Mouse (Mus musculus) forebrain, embryonic 14.5 days (tissue): ENCODE results near the gene Prdm16. TPM values are rescaled to one million over a fixed set of nuclear protein-coding genes. Genes with fewer than 3 reads are reported as not detected.

Experiments used
- ATAC-seq: fragments of 200-750 bp; cut with Nextera tagmentation; 2 replicates; pipeline ENCODE4 v1.8.0; 2017; ENCODE audit warnings: mild to moderate bottlenecking, moderate library complexity
- DNase-seq: peaks from one replicate; pipeline ENCODE4 v3.0.0-alpha.2; 2015; ENCODE audit warnings: low spot score
- H3K27ac ChIP-seq: fragments of 300-500 bp; sonication (generic); 2 replicates; pipeline ENCODE4 v1.5.1; 2014; ENCODE audit warnings: low read depth, mild to moderate bottlenecking, control low read depth, low read length, moderate library complexity
- H3K27me3 ChIP-seq: fragments of 300-500 bp; sonication (generic); replicated peaks from 2 replicates; pipeline ENCODE4 v1.6.1; 2014; ENCODE audit warnings: low read length, control low read depth, mixed read lengths; ENCODE audit not compliant: control insufficient read depth, insufficient read depth
- H3K36me3 ChIP-seq: fragments of 300-500 bp; sonication (generic); 2 replicates; pipeline ENCODE4 v1.6.1; 2014; ENCODE audit warnings: low read length, control low read depth; ENCODE audit not compliant: control insufficient read depth, insufficient read depth
- H3K4me1 ChIP-seq: fragments of 300-500 bp; sonication (generic); 2 replicates; pipeline ENCODE4 v1.6.1; 2014; ENCODE audit warnings: antibody characterized with exemption, low read length, control low read depth; ENCODE audit not compliant: control insufficient read depth, insufficient read depth
- H3K4me2 ChIP-seq: fragments of 300-500 bp; sonication (generic); 2 replicates; pipeline ENCODE4 v1.6.1; 2014; ENCODE audit warnings: mild to moderate bottlenecking, control low read depth, low read length
- H3K4me3 ChIP-seq: fragments of 300-500 bp; sonication (generic); 2 replicates; pipeline ENCODE4 v1.5.1; 2014; ENCODE audit warnings: low read depth, low read length, control low read depth
- H3K9ac ChIP-seq: fragments of 300-500 bp; sonication (generic); 2 replicates; pipeline ENCODE4 v1.6.1; 2014; ENCODE audit warnings: mild to moderate bottlenecking, low read length, control low read depth, moderate library complexity
- H3K9me3 ChIP-seq: fragments of 300-500 bp; sonication (generic); replicated peaks from 2 replicates; pipeline ENCODE4 v1.6.1; 2016; ENCODE audit warnings: low read length, control low read depth, mixed read lengths; ENCODE audit not compliant: control insufficient read depth
- WGBS: fragments of 180-500 bp; shearing (Covaris S2); extraction: QIAGEN DNeasy Blood & Tissue Kit; methylation state at CpG from one replicate; pipeline ENCODE4 v1.1.7; 2014; 5-methylcytosine and 5-hydroxymethylcytosine counted together
- polyA plus RNA-seq: library from polyadenylated mRNA; unstranded; fragments of >200 nt; fragmentation: Nextera tagmentation; extraction: Ambion mirVana; gene quantifications from 2 replicates; pipeline ENCODE4 v1.2.1, GENCODE M21; 2014

Gene Prdm16
- polyA plus RNA-seq, 1 experiment from 2014 or later, result 20.6 TPM

DNA sequence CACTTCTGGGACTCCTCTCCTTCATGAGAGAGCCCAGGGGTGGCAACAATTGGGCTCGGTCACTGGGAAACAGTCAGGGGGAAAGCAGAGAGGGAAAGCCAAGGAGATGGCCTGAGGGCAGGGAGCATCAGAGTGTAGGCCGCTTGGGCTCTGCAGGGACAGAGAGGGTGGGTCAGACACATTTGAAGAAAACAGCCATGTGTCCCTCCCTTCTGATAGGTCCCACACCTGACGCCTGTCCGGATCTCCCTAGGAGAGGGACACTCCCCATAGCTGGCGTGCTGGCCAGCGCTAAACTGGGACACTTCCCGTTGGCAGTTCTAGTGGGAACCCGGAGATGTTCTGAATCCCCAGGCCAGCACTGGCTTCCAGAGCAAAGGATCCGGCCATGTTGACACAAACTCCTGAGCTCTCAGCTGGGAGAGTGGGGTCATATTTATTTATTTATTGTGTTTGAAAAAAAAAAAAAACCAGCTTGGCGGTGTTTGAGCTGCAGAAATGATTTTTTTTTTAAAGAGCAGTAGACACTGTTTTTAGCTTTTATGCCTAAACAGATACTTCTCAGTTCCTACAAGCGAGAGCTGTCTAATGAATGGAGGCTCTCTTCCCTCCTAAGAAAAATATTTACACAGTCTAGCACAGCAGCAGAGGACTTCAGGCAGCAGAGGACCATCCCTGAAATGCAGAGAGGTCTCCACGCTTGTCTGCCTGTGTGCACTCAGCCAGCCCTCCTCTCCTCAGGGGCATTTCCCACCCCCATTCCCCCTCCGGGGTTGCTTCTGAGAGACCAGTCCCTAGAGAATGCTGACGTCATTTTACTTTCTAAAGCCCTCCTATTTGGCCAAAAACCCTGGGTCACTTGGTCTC is 154.7 kb downstream of the Prdm16 start:
- Histone ChIP-seq H3K4me3 (no peak overlapping the region), H3K4me1 (no peaks in the 10 kb centered on the region), H3K9ac (no peak overlapping the region), H3K27ac (no peak overlapping the region), H3K4me2 (no peak overlapping the region), H3K9me3 (no peaks in the 10 kb centered on the region), H3K27me3 (no peaks in the 10 kb centered on the region), H3K36me3 (no peaks in the 10 kb centered on the region)
- ATAC-seq, result no peak
- 75% methylated on average over 14 of the region's 14 CpGs for WGBS
- no peak for DNase-seq

GRCm38 (mm10) chr4:154480544-154481260 is 156.0 kb downstream of the Prdm16 start:
- WGBS, result 73% methylated on average over 9 of the region's 9 CpGs
- Histone ChIP-seq H3K4me2 (no peak overlapping the region), H3K9me3 (no peaks in the 10 kb centered on the region), H3K4me1 (no peaks in the 10 kb centered on the region), H3K9ac (no peak overlapping the region), H3K27me3 (no peaks in the 10 kb centered on the region), H3K36me3 (0 out of 2 replicates have a peak, but pooled peaks cover 2% of the 10 kb centered on the region), H3K27ac (no peak overlapping the region), H3K4me3 (no peak overlapping the region)
- no peak for DNase-seq
- ATAC-seq, result no peak

DNA sequence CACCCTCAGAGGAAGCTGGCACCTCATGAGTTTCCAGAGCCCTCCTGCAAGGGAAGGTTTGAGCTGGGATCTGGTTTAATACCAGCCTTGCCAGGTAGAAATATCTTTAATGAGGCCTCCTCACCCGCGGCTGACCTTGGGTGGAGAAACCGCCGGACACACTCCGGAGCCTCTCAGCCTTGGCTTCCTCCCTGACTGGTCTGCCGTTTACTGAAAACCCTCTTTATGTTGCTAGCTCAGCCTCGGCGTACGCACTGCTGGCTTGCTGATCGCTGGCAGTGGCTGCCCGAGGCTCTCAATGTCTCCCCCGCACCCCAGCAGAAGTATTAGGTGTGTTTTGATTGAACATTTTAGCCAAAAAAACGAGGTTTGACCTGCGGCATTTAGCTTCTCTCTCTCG is 156.5 kb downstream of the Prdm16 start:
- Histone ChIP-seq H3K9ac (no peak overlapping the region), H3K9me3 (no peaks in the 10 kb centered on the region), H3K36me3 (0 out of 2 replicates have a peak, but pooled peaks cover 5% of the 10 kb centered on the region), H3K27ac (no peak overlapping the region), H3K27me3 (no peaks in the 10 kb centered on the region), H3K4me3 (no peak overlapping the region), H3K4me2 (no peak overlapping the region), H3K4me1 (no peaks in the 10 kb centered on the region)
- DNase-seq (no peak), ATAC-seq (no peak)
- 66% methylated on average over 15 of the region's 15 CpGs for WGBS

- Histone ChIP-seq H3K27me3 (0 out of 2 replicates have a peak, but pooled peaks cover 3% of the 10 kb centered on the region), H3K4me1 (peaks cover 1% of the 10 kb centered on the region; the same call in 1 of the 2 replicates), H3K36me3 (0 out of 2 replicates have a peak, but pooled peaks cover 5% of the 10 kb centered on the region), H3K9me3 (no peaks in the 10 kb centered on the region), H3K27ac (no peak overlapping the region), H3K4me2 (no peak overlapping the region), H3K9ac (no peak overlapping the region), H3K4me3 (no peak overlapping the region)
- DNase-seq (no peak), ATAC-seq (no peak)
- 93% methylated on average over 8 of the region's 8 CpGs for WGBS
These were observed 157.6 kb downstream of the Prdm16 start for GRCm38 (mm10) chr4:154478933-154479613.

GRCm38 (mm10) chr4:154473571-154474307 is 162.9 kb downstream of the Prdm16 start:
- ATAC-seq (no peak), DNase-seq (no peak)
- 0 out of 2 replicates have a peak, but pooled peaks cover 5% of the 10 kb centered on the region for H3K36me3 ChIP-seq
- H3K4me2 ChIP-seq, result peak overlapping the region; percentile 20; the same call in 1 of the 2 replicates
- H3K9ac ChIP-seq, result no peak overlapping the region
- WGBS, result 13% methylated on average over 25 of the region's 25 CpGs
- H3K4me1 ChIP-seq, result peaks cover 31% of the 10 kb centered on the region
- H3K27me3 ChIP-seq, result 0 out of 2 replicates have a peak, but pooled peaks cover 6% of the 10 kb centered on the region
- H3K4me3 ChIP-seq, result no peak overlapping the region
- H3K9me3 ChIP-seq, result no peaks in the 10 kb centered on the region
- no peak overlapping the region for H3K27ac ChIP-seq

GRCm38 (mm10) chr4:154472569-154472968 is 164.1 kb downstream of the Prdm16 start:
- Histone ChIP-seq H3K27me3 (0 out of 2 replicates have a peak, but pooled peaks cover 8% of the 10 kb centered on the region), H3K36me3 (0 out of 2 replicates have a peak, but pooled peaks cover 5% of the 10 kb centered on the region), H3K27ac (peak overlapping the region; percentile 46; the same call in 1 of the 2 replicates), H3K4me1 (peaks cover 31% of the 10 kb centered on the region), H3K4me3 (no peak overlapping the region), H3K9me3 (no peaks in the 10 kb centered on the region), H3K9ac (no peak overlapping the region), H3K4me2 (no peak overlapping the region)
- DNase-seq (no peak), ATAC-seq (peak; percentile 15; the same call in 1 of the 2 replicates)
- 33% methylated on average over 8 of the region's 8 CpGs for WGBS

DNA sequence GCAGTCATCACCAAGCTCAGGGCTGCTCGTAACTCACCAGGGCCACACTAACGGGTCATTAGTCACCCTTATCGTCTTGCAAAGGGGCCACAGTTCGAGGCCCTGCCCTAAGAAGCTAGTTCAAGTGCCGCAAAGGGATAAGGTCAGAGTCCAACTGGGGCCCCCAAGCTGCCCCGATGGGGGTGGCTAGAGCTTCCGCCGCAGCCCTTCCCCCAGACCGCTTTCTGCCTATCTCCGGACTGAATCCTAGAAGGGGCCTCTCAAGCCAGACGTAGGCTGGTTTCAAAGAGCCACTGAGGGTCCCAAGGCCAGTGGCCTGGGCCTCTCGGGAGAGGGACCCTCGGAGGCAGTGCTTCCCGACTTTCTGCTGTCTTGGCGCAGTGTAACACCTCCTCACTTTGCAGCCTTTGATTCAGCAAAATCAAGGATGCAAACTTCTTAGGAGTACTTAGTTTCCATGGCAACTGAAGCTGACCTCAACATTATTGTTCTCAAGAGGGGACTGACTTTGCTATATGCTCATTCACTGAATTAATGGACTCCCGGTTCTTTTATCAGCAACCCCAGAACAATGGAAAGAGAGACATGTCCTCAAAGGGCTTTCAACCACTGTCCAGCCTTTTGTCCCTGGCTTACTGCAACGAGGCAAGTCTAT is 165.1 kb downstream of the Prdm16 start:
- peak; percentile 76 for DNase-seq
- 12% methylated on average over 17 of the region's 17 CpGs for WGBS
- Histone ChIP-seq H3K27ac (no peak overlapping the region), H3K4me2 (no peak overlapping the region), H3K36me3 (0 out of 2 replicates have a peak, but pooled peaks cover 5% of the 10 kb centered on the region), H3K27me3 (0 out of 2 replicates have a peak, but pooled peaks cover 8% of the 10 kb centered on the region), H3K4me1 (peaks cover 31% of the 10 kb centered on the region), H3K4me3 (no peak overlapping the region), H3K9me3 (no peaks in the 10 kb centered on the region), H3K9ac (no peak overlapping the region)
- ATAC-seq, result peak; percentile 47
